Mouse (Mus musculus) midbrain, embryonic 14.5 days (tissue): ENCODE measurements around the gene Fcrla. TPM values are rescaled to one million over a fixed set of nuclear protein-coding genes. Genes with fewer than 3 reads are reported as not detected.
"Not testable (repeated sequence)": the region's sequence is repeated elsewhere in the genome, so short reads cannot be mapped to it uniquely, and the experiment has no call there.

ENCODE experiments used
- ATAC-seq: fragments of 200-750 bp; cut with Nextera tagmentation; 2 replicates; pipeline ENCODE4 v1.8.0; 2017; ENCODE audit warnings: moderate number of reproducible peaks, moderate library complexity; ENCODE audit not compliant: low FRiP score, low TSS enrichment
- DNase-seq: peaks from one replicate; pipeline ENCODE4 v3.0.0-alpha.2; 2015
- H3K27ac ChIP-seq: fragments of 300-500 bp; sonication (generic); replicated peaks from 2 replicates; pipeline ENCODE4 v1.5.1; 2014; ENCODE audit warnings: mild to moderate bottlenecking, low read depth, low read length, moderate library complexity
- H3K27me3 ChIP-seq: fragments of 300-500 bp; sonication (generic); 2 replicates; pipeline ENCODE4 v1.6.1; 2014; ENCODE audit warnings: low read length, control low read depth, mixed read lengths; ENCODE audit not compliant: control insufficient read depth, insufficient read depth
- H3K36me3 ChIP-seq: fragments of 300-500 bp; sonication (generic); 2 replicates; pipeline ENCODE4 v1.6.1; 2014; ENCODE audit warnings: low read length, control low read depth; ENCODE audit not compliant: control insufficient read depth, insufficient read depth
- H3K4me1 ChIP-seq: fragments of 300-500 bp; sonication (generic); 2 replicates; pipeline ENCODE4 v1.6.1; 2014; ENCODE audit warnings: mild to moderate bottlenecking, antibody characterized with exemption, low read length, control low read depth; ENCODE audit not compliant: control insufficient read depth, insufficient read depth
- H3K4me2 ChIP-seq: fragments of 300-500 bp; sonication (generic); 2 replicates; pipeline ENCODE4 v1.6.1; 2014; ENCODE audit warnings: mild to moderate bottlenecking, low read length, moderate library complexity
- H3K4me3 ChIP-seq: fragments of 300-500 bp; sonication (generic); replicated peaks from 2 replicates; pipeline ENCODE4 v1.5.1; 2014; ENCODE audit warnings: low read depth, low read length
- H3K9ac ChIP-seq: fragments of 300-500 bp; sonication (generic); replicated peaks from 2 replicates; pipeline ENCODE4 v1.6.1; 2014; ENCODE audit warnings: mild to moderate bottlenecking, low read length, moderate library complexity
- H3K9me3 ChIP-seq: fragments of 300-500 bp; sonication (generic); 2 replicates; pipeline ENCODE4 v1.6.1; 2016; ENCODE audit warnings: low read length, control low read depth, mixed read lengths; ENCODE audit not compliant: control insufficient read depth
- WGBS: fragments of 180-500 bp; shearing (Covaris S2); extraction: QIAGEN DNeasy Blood & Tissue Kit; methylation state at CpG from one replicate; pipeline ENCODE4 v1.1.7; 2014; 5-methylcytosine and 5-hydroxymethylcytosine counted together
- polyA plus RNA-seq: library from polyadenylated mRNA; unstranded; fragments of >200 nt; fragmentation: Nextera tagmentation; extraction: Ambion mirVana; gene quantifications from 2 replicates; pipeline ENCODE4 v1.2.1, GENCODE M21; 2014

Fcrla gene
- polyA plus RNA-seq, 1 experiment from 2014 or later, result not detected

DNA sequence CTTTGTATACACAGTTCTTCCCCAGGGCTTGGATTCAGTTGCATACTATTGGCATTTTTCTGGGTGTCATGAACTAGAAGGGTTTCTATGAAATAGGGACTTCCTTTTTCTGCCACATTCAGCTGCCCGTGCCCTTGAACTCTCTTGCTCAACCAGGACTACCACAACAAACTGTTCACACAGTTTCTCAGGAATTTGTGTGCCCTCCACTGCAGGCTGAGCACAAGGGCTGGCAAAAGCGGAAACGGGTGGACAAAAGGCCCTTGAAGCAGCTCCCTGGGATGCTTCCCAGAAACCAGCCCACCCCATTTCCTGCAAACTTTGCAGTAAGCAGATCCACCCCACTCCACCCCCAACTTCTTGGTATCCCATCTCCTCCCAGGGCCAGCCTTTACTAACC lies 40.2 kb upstream of the Fcrla start:
- Histone ChIP-seq H3K4me2 (no peak overlapping the region), H3K27me3 (no peaks in the 10 kb centered on the region), H3K36me3 (no peaks in the 10 kb centered on the region), H3K4me3 (no peak overlapping the region), H3K4me1 (no peaks in the 10 kb centered on the region), H3K9ac (no peak overlapping the region), H3K9me3 (no peaks in the 10 kb centered on the region), H3K27ac (no peak overlapping the region)
- 80% methylated on average over 3 of the region's 3 CpGs for WGBS
- no peak for DNase-seq
- no peak for ATAC-seq

DNA sequence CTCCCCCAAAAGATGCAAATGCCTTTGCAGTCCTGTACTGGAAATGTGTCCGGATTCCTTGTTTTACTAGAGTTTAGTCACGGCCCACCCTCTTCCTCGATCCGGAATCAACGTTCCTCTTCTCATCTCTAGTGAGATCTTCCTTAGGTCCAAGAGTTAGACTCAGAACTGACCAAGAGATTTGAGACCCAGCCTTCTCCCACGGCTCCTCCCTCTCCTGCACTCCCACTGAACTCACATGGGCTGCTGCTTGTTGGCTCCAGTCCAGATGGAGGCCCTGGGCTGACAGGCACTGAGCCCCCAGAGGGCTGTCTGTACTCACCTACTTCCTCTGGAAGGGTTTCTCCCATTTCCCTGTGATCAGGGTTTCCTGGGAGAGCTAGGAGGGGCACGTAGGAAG lies 35.7 kb upstream of the Fcrla start:
- no peak overlapping the region for H3K4me3 ChIP-seq
- no peaks in the 10 kb centered on the region for H3K36me3 ChIP-seq
- ATAC-seq (no peak), DNase-seq (peak; percentile 1)
- H3K4me2 ChIP-seq, result no peak overlapping the region
- H3K4me1 ChIP-seq, result no peaks in the 10 kb centered on the region
- no peak overlapping the region for H3K9ac ChIP-seq
- H3K27ac ChIP-seq, result no peak overlapping the region
- 79% methylated on average over 7 of the region's 7 CpGs for WGBS
- no peaks in the 10 kb centered on the region for H3K27me3 ChIP-seq
- no peaks in the 10 kb centered on the region for H3K9me3 ChIP-seq

DNA sequence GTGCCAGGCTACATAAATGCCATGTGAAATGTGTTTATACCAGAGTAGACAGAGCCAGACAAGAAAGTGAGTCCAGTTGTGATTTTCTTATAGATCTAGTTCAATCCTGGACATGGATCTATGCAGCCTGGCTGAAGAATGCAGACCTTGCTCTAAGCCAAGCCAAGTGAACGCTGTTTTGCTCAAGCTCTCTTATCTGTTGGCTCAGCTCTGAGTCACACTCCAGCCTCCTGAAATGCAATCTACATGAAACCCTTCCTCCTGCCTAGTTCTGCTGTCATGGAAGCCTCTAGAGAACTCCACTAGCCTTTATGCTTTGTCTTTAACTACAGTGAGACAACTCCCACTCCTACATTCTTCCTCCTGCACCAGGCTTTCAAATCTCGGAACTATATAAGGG lies 34.9 kb upstream of the Fcrla start:
- H3K36me3 ChIP-seq, result no peaks in the 10 kb centered on the region
- H3K4me1 ChIP-seq, result no peaks in the 10 kb centered on the region
- H3K4me2 ChIP-seq, result no peak overlapping the region
- ATAC-seq (no peak), DNase-seq (no peak)
- H3K4me3 ChIP-seq, result no peak overlapping the region
- H3K9me3 ChIP-seq, result no peaks in the 10 kb centered on the region
- H3K9ac ChIP-seq, result no peak overlapping the region
- WGBS, result 90% methylated on average over 2 of the region's 2 CpGs
- H3K27me3 ChIP-seq, result no peaks in the 10 kb centered on the region
- H3K27ac ChIP-seq, result no peak overlapping the region

DNA sequence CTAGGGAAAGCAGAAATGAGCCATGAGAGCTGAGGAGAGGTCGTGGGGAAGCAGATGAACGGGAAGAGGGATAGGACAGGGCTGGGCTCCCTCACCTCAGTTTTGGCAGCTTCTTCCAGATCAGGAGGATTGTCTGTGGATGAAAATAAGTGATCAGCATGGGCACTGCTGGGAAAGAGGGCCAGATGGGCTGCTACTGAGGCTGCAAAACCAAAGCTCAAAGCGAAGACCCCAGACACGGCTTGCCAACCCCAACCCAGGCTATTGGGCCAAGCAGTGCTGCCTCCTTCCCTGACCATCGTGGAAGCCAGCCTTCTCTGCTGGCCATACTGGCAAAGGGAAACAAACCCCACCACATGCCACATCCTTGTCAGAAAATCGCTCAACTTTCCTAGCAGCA lies 33.7 kb upstream of the Fcrla start:
- ATAC-seq (no peak), DNase-seq (no peak)

DNA sequence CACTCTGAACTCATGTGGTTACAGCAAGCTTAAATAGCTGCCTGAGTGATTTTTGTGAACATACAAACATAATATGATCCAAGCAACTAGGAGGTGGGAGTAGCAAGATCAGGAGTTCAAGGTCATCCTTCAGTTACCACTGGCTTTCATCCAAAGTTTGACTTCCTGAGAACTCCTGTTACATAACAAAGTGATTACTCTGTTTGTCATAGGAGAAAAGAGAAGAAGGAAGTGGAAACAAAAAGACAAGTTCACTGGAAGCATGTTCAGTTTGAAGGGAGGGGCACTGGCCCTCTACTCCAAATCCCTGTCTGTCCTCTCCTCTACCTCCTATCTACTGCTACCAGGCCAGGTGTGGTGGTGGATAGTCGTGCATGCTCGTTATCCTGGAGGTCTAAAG lies 32.4 kb upstream of the Fcrla start:
- no peak for ATAC-seq
- H3K4me1 ChIP-seq, result no peaks in the 10 kb centered on the region
- no peak overlapping the region for H3K27ac ChIP-seq
- H3K9ac ChIP-seq, result no peak overlapping the region
- WGBS, result 73% methylated on average over 2 of the region's 2 CpGs
- no peaks in the 10 kb centered on the region for H3K27me3 ChIP-seq
- DNase-seq, result no peak
- H3K9me3 ChIP-seq, result no peaks in the 10 kb centered on the region
- no peak overlapping the region for H3K4me2 ChIP-seq
- H3K4me3 ChIP-seq, result no peak overlapping the region
- no peaks in the 10 kb centered on the region for H3K36me3 ChIP-seq

More for the DNA sequence above, 33.7 kb upstream of the Fcrla start:
- Histone ChIP-seq H3K4me3 (no peak overlapping the region), H3K9ac (no peak overlapping the region), H3K9me3 (no peaks in the 10 kb centered on the region), H3K27ac (no peak overlapping the region), H3K27me3 (no peaks in the 10 kb centered on the region), H3K36me3 (no peaks in the 10 kb centered on the region), H3K4me2 (no peak overlapping the region), H3K4me1 (no peaks in the 10 kb centered on the region)
- WGBS, result 76% methylated on average over 6 of the region's 6 CpGs

DNA sequence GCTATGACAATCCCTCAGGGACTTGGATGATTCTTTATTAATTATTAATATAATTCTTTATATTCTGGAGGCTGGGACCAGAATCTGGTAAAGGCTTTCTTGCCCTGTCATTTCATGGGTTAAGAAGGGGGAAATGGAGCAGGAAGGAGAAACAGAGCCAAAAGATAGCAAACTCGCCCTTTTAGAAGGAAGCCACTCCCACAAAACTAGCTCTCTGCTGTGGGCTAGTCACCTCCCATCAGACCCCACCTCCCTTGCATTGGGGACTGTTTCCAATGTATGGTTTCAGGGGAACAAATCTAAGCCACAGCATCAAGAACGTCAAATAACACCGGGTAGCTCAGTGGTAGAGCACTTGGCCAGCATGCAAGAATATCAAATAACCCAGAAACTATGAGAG lies 30.8 kb upstream of the Fcrla start:
- H3K27ac ChIP-seq, result no peak overlapping the region
- H3K9me3 ChIP-seq, result no peaks in the 10 kb centered on the region
- no peak for DNase-seq
- no peaks in the 10 kb centered on the region for H3K27me3 ChIP-seq
- no peak overlapping the region for H3K4me3 ChIP-seq
- no peak overlapping the region for H3K9ac ChIP-seq
- no peak for ATAC-seq
- 69% methylated on average over 3 of the region's 3 CpGs for WGBS
- H3K4me2 ChIP-seq, result no peak overlapping the region
- H3K36me3 ChIP-seq, result no peaks in the 10 kb centered on the region
- H3K4me1 ChIP-seq, result no peaks in the 10 kb centered on the region

DNA sequence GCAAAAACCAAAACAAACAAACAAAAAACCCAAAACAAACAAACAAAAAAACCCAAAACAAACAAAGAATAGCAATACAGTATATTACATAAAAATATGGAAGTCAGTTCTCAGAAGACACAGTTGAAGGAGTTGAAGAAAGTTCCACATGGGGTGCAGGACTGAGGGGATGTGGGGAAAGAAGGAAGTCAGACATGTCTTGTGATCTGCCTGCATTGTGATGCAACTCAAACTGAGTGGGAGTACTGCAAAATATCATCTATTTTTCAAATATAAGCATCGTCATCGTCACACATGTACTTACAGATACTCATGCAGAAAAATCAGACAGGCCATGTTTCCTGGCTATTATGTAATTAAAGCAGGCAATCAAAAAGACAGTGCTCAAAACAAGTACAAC lies 25.8 kb upstream of the Fcrla start:
- Histone ChIP-seq H3K4me1 (no peaks in the 10 kb centered on the region), H3K4me3 (no peak overlapping the region), H3K4me2 (no peak overlapping the region), H3K36me3 (no peaks in the 10 kb centered on the region), H3K9ac (no peak overlapping the region), H3K9me3 (no peaks in the 10 kb centered on the region), H3K27me3 (no peaks in the 10 kb centered on the region), H3K27ac (no peak overlapping the region)
- WGBS, result 91% methylated on average over 2 of the region's 2 CpGs
- ATAC-seq (no peak), DNase-seq (no peak)

DNA sequence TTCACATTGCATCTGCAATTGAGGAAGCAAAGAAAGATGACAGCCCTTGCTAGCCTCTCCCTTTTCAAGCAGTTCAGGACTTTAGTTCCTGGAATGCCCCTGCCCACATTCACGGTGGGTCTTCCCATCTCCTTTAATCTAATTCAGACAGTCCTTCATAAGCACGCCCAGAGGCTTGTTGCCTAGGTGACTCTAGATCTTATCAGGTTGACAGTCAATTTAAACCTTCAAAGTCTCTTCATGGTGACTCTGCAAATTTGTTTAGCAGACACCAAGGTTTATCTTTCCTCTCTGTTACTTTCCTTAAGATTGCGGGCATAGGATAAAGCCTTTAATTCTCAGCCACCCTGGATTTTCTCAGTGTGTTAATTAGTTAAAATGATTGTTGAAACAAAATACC lies 23.4 kb upstream of the Fcrla start:
- DNase-seq (peak; percentile 4), ATAC-seq (no peak)
- no peak overlapping the region for H3K4me3 ChIP-seq
- H3K4me1 ChIP-seq, result no peaks in the 10 kb centered on the region
- no peaks in the 10 kb centered on the region for H3K27me3 ChIP-seq
- no peaks in the 10 kb centered on the region for H3K36me3 ChIP-seq
- WGBS, result 53% methylated on average over 3 of the region's 3 CpGs
- no peak overlapping the region for H3K9ac ChIP-seq
- peaks cover 4% of the 10 kb centered on the region; the same call in 1 of the 2 replicates for H3K9me3 ChIP-seq
- no peak overlapping the region for H3K4me2 ChIP-seq
- H3K27ac ChIP-seq, result no peak overlapping the region

DNA sequence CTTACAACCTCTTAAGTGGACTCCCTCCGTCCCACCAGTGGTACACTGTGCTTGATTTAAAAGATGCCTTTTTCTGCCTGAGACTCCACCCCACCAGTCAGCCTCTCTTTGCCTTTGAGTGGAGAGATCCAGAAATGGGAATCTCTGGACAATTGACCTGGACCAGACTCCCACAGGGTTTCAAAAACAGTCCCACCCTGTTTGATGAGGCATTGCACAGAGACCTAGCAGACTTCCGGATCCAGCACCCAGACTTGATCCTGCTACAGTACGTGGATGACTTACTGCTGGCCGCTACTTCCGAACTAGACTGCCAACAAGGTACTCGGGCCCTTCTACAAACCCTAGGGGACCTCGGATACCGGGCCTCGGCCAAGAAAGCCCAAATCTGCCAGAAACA lies 17.5 kb upstream of the Fcrla start:
- not testable (repeated sequence) for ATAC-seq, H3K27me3 ChIP-seq, H3K4me3 ChIP-seq, H3K36me3 ChIP-seq, H3K4me2 ChIP-seq, H3K9me3 ChIP-seq, H3K27ac ChIP-seq, DNase-seq, H3K9ac ChIP-seq, H3K4me1 ChIP-seq
- WGBS, result 94% methylated on average over 5 of the region's 9 CpGs
